Mouse (Mus musculus): ENCODE results near the gene Ptcd3.
"Not testable (repeated sequence)": the region's sequence is repeated elsewhere in the genome, so short reads cannot be mapped to it uniquely, and the experiment has no call there.

Gene Ptcd3

GRCm38 (mm10) chr6:71908481-71909381 is at the start of gene Ptcd3, which contains the start of gene Polr1a:
Gene Ptcd3, minus strand, starts transcription at chr6:71908750.
Gene Polr1a, plus strand, starts transcription at chr6:71909053.
- DNase-seq (ENCODE audit: low read depth, low spot score): peak; percentile 94

DNA sequence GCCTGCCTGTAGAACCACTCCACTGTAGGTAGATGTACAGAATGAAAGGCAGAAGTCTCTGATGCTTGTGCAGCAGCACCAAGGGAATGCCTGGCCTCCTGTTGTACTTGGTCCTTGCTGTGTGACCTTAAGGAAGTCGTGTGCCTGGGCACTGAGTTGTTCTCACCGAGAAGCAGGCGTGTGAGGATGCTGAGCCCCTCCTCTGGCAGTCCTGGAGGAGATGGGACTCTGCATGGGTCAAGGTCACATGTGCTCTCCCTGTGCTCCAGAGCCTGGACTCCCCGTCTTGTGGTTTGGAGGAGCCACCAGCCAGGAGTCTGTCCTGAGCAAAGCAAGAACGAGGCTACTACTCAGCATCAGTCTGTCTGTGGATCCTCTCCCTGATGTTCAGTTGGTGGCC is 42.6 kb upstream of the Ptcd3 start:
- DNase-seq (ENCODE audit: low read depth, low spot score): no peak

- DNase-seq (ENCODE audit: low read depth, low spot score): peak; percentile 80
Observed at GRCm38 (mm10) chr6:71950592-71950991, 42.0 kb upstream of the Ptcd3 start.

- DNase-seq (ENCODE audit: low read depth, low spot score): no peak
Observed at GRCm38 (mm10) chr6:71949721-71950120, 41.2 kb upstream of the Ptcd3 start.

DNA sequence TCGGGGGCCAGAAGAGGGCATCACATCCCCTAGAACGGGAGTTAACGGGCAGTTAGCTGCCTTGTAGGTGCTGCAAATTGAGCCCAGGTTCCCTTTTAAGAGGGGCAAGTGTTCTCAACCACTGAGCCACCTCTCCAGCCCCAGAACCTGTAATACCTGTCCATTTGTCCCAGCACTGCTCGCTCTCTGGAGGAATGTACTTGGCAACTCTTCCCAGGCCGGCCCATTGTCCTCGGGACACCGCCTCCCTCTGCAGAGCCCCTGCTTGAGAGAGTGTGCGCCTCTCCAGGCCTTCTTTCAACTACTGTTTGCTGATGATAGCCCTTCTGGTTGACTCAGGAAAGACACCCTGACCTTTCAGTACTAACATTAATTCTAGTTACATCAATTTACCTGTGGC is 37.6 kb upstream of the Ptcd3 start:
- DNase-seq (ENCODE audit: low read depth, low spot score): no peak

DNA sequence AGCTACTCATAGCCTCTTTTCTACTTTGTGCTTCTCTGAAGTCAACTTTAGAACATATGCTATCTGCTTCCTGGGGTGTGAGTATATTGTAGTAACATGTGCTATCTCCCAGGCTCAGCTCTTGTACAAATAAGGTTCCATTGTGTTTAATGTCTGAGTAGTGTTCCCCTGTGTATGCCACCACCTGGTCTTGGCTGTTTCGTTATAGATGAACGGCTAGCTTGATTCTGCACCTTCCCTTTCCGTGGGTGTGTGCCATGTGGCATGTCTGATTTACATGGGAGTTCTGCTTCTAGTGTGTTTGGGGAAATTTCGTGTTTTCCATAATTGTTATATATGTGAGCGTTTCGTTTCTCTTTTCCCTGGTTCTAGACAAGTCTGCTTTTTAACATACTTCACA is 36.6 kb upstream of the Ptcd3 start:
- no peak for DNase-seq (ENCODE audit: low read depth, low spot score)

GRCm38 (mm10) chr6:71940912-71941311 is 32.4 kb upstream of the Ptcd3 start:
- peak; percentile 84 for DNase-seq (ENCODE audit: low read depth, low spot score)

GRCm38 (mm10) chr6:71935737-71936136 is 27.2 kb upstream of the Ptcd3 start:
- no peak for DNase-seq (ENCODE audit: low read depth, low spot score)

- DNase-seq (ENCODE audit: low read depth, low spot score): peak; percentile 99
Observed at GRCm38 (mm10) chr6:71934081-71934556, 25.6 kb upstream of the Ptcd3 start.

DNA sequence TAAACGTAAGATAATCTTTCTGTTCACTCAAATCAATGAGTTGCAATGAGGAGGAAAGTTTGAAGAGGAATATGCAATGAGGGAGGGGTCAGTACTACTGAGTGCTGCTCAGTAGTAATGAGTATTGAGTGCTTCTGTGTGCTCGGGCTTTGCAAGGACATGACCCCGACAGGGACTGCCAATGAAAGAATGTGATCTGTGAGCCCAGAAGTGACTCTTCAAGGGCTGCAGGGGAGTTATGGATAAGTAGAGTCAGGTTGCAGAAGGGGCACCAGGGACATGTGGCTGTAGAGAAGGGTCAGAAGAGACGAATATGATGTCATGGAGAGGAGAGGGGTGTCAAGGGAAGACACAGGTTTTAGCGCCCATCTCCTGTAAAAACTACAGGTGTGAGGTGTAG is 23.8 kb upstream of the Ptcd3 start:
- DNase-seq (ENCODE audit: low read depth, low spot score): no peak

GRCm38 (mm10) chr6:71930830-71931437 is 22.4 kb upstream of the Ptcd3 start:
- DNase-seq (ENCODE audit: low read depth, low spot score): no peak

GRCm38 (mm10) chr6:71930053-71930452 is 21.5 kb upstream of the Ptcd3 start:
- no peak for DNase-seq (ENCODE audit: low read depth, low spot score)

GRCm38 (mm10) chr6:71927911-71928310 is 19.4 kb upstream of the Ptcd3 start:
- peak; percentile 87 for DNase-seq (ENCODE audit: low read depth, low spot score)

DNA sequence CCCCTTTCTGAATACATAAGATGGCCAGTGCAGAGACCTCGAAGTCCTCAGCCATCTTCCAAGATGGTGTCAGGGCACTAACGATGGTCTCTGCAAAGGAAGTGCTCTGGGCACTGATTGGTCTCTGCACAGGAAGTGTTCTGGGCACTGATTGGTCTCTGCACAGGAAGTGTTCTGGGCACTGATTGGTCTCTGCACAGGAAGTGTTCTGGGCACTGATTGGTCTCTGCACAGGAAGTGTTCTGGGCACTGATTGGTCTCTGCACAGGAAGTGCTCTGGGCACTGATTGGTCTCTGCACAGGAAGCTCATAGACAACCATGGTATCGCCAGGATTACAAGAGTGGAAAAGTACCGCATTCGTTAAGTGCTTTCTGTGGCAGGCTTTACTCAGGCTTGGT is 16.7 kb upstream of the Ptcd3 start:
- not testable (repeated sequence) for DNase-seq (ENCODE audit: low read depth, low spot score)

GRCm38 (mm10) chr6:71920752-71921151 is 12.2 kb upstream of the Ptcd3 start:
- no peak for DNase-seq (ENCODE audit: low read depth, low spot score)

DNA sequence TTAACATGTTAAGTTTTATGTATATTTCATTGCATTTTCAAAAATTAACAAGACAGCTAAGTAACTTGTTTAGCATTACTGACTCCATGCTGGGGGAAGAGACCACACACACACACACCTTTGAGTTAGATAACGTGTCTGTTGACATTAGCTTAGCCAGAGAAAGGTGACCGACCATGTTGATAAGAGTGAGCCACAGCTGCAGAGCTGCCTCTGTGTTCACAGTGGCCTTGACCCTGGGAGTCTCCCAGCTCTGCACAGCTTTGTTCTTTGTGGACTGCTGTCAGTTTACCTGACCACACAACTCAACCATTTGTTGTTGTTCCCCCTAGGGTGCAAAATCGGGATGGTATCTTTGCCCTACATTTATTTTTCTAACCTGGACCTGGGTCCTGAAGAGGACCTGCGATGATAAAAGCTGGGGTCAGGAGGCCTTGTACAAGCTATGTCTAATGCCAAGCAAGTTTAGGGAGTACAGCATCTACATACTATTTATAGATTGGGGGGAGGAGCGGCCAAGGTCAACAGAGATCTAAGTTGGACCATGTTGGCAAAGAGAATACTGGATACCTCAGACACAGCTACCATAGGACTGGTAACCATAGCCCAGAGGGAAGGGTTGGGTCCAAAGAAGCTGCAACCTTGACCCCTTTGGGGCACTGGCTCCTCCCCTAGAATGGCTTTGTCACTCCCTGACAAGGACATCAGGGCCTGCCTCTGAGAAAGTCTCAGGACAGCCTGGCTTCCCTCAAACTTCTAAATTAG is 3.3 kb upstream of the Ptcd3 start:
- no peak for DNase-seq (ENCODE audit: low read depth, low spot score)

- DNase-seq (ENCODE audit: low read depth, low spot score): peak; percentile 76
Observed at GRCm38 (mm10) chr6:71909840-71910239, 1.3 kb upstream of the Ptcd3 start.

DNA sequence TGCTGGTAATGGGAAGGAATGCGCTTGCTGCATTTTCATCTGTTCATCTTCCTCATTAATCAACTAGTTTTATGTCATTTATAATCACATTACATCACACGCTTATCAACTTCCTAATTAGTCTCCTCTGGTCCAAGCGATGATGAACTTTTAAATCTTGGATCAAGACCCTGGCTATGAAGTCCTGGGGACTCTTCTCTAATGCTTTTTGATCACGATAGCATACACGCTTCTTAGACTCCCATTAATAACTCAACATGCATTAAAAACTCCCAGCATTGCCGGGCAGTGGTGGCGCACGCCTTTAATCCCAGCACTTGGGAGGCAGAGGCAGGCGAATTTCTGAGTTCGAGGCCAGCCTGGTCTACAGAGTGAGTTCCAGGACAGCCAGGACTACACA is 834 bp upstream of the Ptcd3 start:
- no peak for DNase-seq (ENCODE audit: low read depth, low spot score)

DNA sequence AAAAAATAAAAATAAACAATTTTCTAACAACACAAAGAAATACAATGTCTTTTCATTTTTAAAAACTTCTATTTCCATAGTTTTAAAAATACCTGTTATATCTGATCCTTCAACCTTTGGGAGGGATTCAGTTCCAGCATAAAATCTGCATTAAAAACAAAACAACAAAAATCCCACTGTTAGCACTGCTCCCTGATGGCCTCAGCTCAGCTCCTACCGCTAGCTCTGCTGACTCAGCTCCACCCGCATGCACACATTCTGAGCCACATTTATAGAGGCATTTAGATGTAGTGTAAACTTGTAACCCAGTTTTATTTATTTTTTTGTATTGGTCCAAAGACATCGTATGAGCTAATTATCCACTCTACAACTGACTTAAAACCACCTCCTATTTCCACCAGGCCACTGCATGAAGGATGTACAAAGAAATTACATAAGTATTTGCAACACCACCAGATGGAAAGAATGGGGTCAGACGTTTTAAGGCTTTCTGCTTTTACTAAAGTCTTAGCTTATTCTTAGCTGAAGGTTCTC is 781 bp downstream of the Ptcd3 start:
- DNase-seq (ENCODE audit: low read depth, low spot score): peak; percentile 49

DNA sequence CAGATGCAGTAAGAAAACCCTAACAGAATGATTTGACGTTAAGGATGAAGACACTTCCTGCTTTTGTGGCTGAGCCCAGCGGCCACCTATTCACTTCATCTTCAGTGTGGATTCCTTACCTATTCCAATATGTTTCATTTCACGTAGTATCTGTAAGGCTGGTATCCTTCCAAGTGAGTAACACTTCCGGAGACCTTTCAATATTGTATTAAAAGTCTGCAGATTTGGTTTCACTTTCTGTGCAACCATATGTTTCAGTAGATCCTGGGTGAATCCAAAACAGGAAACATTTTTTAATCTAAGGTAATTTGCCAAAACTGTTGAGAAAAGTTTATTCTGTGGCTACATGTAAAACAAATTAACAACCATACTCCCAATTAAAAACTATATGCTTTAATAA is 15.3 kb downstream of the Ptcd3 start:
- no peak for DNase-seq (ENCODE audit: low read depth, low spot score)

DNA sequence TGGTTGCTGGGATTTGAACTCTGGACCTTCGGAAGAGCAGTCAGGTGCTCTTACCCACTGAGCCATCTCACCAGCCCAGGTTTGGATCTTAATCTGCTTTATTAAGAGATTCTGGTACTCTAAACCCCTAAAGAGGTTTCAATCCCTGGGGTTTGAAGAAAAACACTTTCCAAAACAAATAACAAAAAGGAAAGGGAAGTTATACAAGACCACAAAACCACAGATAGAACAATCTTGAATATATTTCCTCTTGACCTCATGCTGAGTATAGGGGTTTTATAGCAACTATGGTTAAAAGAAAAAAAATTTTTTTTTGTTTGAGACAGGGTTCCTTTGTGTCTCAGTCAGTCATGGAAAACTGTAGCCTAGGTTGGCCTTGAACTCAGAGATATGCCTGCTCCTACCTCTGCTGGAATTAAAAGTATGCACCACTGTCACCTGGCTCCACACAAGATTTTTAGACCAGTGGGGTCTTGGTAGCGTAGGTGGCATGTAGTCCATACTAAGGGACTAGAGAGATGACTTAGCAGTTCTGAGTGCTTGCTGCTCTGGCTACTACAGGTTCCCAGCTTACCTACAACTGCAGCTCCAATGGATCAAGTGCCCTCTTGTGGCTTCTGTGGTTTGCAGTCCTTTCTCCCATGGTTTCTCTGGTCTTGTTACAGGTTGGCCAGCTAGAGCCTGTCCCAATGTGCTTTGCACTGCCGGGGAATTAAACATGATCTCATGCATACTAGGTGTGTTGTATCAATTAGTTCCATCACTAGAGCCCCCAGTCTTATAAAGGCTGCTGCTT is 30.4 kb downstream of the Ptcd3 start:
- DNase-seq (ENCODE audit: low read depth, low spot score): peak; percentile 42
